Mouse (Mus musculus) urinary bladder, postnatal 4 days (tissue): Measurements from ENCODE around the gene Catsperd.

Experiments
- DNase-seq, 2 experiments: peaks; one replicate each; pipeline ENCODE4 v3.0.0; 2021 to 2022; ENCODE audit warnings: low spot score in 2 of 2

Catsperd gene

GRCm38 (mm10) chr17:56664333-56664732 is 36.4 kb downstream of the Catsperd start:
- DNase-seq, result no peak

- DNase-seq, result no peak
Measured at GRCm38 (mm10) chr17:56666384-56666783, 38.4 kb downstream of the Catsperd start.

- no peak for DNase-seq
Measured at GRCm38 (mm10) chr17:56667591-56667990, 39.6 kb downstream of the Catsperd start.

GRCm38 (mm10) chr17:56668384-56669144 is 40.6 kb downstream of the Catsperd start:
- peak; percentile 71 to 89 for DNase-seq

- no peak for DNase-seq
Measured at GRCm38 (mm10) chr17:56669766-56670165, 41.8 kb downstream of the Catsperd start.

GRCm38 (mm10) chr17:56672941-56673646 is 45.2 kb downstream of the Catsperd start, which contains the start of gene Ranbp3:
TSS of gene Ranbp3 (plus strand) at chr17:56673294.
- DNase-seq, result peak; percentile 99 to 100

- DNase-seq, result no peak
Measured at GRCm38 (mm10) chr17:56673647-56674416, 45.9 kb downstream of the Catsperd start.

- no peak for DNase-seq
Measured at GRCm38 (mm10) chr17:56681791-56682190, 53.8 kb downstream of the Catsperd start.

- no peak for DNase-seq
Measured at GRCm38 (mm10) chr17:56682880-56683279, 54.9 kb downstream of the Catsperd start.

GRCm38 (mm10) chr17:56683546-56684140 is 55.7 kb downstream of the Catsperd start:
- DNase-seq, result no peak

GRCm38 (mm10) chr17:56684649-56685048 is 56.7 kb downstream of the Catsperd start:
- DNase-seq, result no peak

GRCm38 (mm10) chr17:56686801-56687200 is 58.9 kb downstream of the Catsperd start:
- no peak for DNase-seq

GRCm38 (mm10) chr17:56688045-56688444 is 60.1 kb downstream of the Catsperd start:
- DNase-seq, result no peak

- DNase-seq, result no peak
Measured at GRCm38 (mm10) chr17:56688689-56689088, 60.7 kb downstream of the Catsperd start.

- no peak for DNase-seq
Measured at GRCm38 (mm10) chr17:56693395-56693794, 65.5 kb downstream of the Catsperd start.

GRCm38 (mm10) chr17:56693851-56694310 is 65.9 kb downstream of the Catsperd start:
- DNase-seq, result no peak

- no peak for DNase-seq
Measured at GRCm38 (mm10) chr17:56700451-56700850, 72.5 kb downstream of the Catsperd start.

GRCm38 (mm10) chr17:56703038-56703437 is 75.1 kb downstream of the Catsperd start:
- DNase-seq, result no peak

GRCm38 (mm10) chr17:56706515-56706914 is 78.6 kb downstream of the Catsperd start:
- no peak for DNase-seq

- no peak for DNase-seq
Measured at GRCm38 (mm10) chr17:56708692-56709091, 80.7 kb downstream of the Catsperd start.

- no peak for DNase-seq
Measured at GRCm38 (mm10) chr17:56709708-56710107, 81.8 kb downstream of the Catsperd start.
